Mouse (Mus musculus) gastrocnemius, adult 18-20 months (tissue): ENCODE data around the gene Lhx8. TPM values are rescaled to one million over a fixed set of nuclear protein-coding genes. Genes with fewer than 3 reads are reported as not detected.

Experiments
- DNase-seq: peaks from one replicate; pipeline ENCODE4 v3.0.0; 2021; ENCODE audit warnings: low spot score
- total RNA-seq, 2 experiments: library from RNA; stranded (reverse); gene quantifications; 2 replicates each; pipeline ENCODE4 v1.2.3; 2021

Gene Lhx8
- total RNA-seq, 2 experiments from 2014 or later: not detected

DNA sequence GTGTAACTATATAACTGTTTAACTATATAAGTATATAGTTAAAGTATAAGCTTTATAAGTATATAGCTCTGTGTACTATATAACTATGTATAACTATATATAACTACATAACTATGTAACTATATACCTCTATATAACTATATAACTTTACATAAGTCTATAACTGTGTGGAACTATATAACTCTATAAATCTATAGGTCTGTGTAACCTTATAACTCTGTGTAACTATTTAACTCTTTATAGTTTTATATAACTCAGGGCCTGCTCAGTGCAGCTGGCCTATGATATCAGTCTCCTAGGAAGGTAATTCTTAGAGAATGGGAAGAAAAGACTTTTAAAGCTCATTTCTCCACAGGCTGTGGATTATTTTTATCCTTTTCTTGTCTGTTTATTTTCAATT lies 73.1 kb downstream of the Lhx8 start:
- DNase-seq: no peak
